Mouse (Mus musculus): ENCODE data around the gene Zfp654. TPM values are rescaled to one million over a fixed set of nuclear protein-coding genes. Genes with fewer than 3 reads are reported as not detected.

The Zfp654 gene
- polyA plus RNA-seq, 1 experiment: 0.02 TPM

GRCm38 (mm10) chr16:64758561-64759244, 92.7 kb downstream of the Zfp654 start:
- TF ChIP-seq TAL1 (IDR thresholded peaks at IDR 0.05; ENCODE audit: low read length): no peak
- TF ChIP-seq GATA1 (IDR thresholded peaks at IDR 0.05; ENCODE audit: low read length): no peak
- Histone ChIP-seq H3K36me3 (ENCODE audit: control insufficient read depth) (peaks cover 12% of the 10 kb centered on the region), H3K27me3 (ENCODE audit: control insufficient read depth) (no peaks in the 10 kb centered on the region), H3K4me1 (ENCODE audit: control insufficient read depth) (no peaks in the 10 kb centered on the region), H3K9me3 (ENCODE audit: control insufficient read depth, low read length) (peaks cover 9% of the 10 kb centered on the region), H3K4me3 (replicated peaks) (no peak overlapping the region)

GRCm38 (mm10) chr16:64757666-64758400, 93.6 kb downstream of the Zfp654 start:
- Histone ChIP-seq H3K4me1 (ENCODE audit: control insufficient read depth) (no peaks in the 10 kb centered on the region), H3K4me3 (replicated peaks) (no peak overlapping the region)
- no peak for TF ChIP-seq GATA1 (IDR thresholded peaks at IDR 0.05; ENCODE audit: low read length)
- no peak for TF ChIP-seq TAL1 (IDR thresholded peaks at IDR 0.05; ENCODE audit: low read length)

GRCm38 (mm10) chr16:64756321-64756720, 95.1 kb downstream of the Zfp654 start:
- Histone ChIP-seq H3K4me1 (ENCODE audit: control insufficient read depth) (no peaks in the 10 kb centered on the region), H3K36me3 (ENCODE audit: control insufficient read depth) (no peaks in the 10 kb centered on the region), H3K27me3 (ENCODE audit: control insufficient read depth) (no peaks in the 10 kb centered on the region), H3K4me3 (replicated peaks) (no peak overlapping the region), H3K9me3 (ENCODE audit: control insufficient read depth, low read length) (peaks cover 3% of the 10 kb centered on the region)
- no peak for TF ChIP-seq TAL1 (IDR thresholded peaks at IDR 0.05; ENCODE audit: low read length)
- TF ChIP-seq GATA1 (IDR thresholded peaks at IDR 0.05; ENCODE audit: low read length): no peak

More at GRCm38 (mm10) chr16:64757666-64758400, 93.6 kb downstream of the Zfp654 start:
- H3K27me3 ChIP-seq (ENCODE audit: control insufficient read depth): no peaks in the 10 kb centered on the region
- H3K36me3 ChIP-seq (ENCODE audit: control insufficient read depth): peaks cover 3% of the 10 kb centered on the region
- peaks cover 3% of the 10 kb centered on the region for H3K9me3 ChIP-seq (ENCODE audit: control insufficient read depth, low read length)

GRCm38 (mm10) chr16:64754743-64755139, 96.7 kb downstream of the Zfp654 start:
- Histone ChIP-seq H3K4me3 (replicated peaks) (no peak overlapping the region), H3K4me1 (ENCODE audit: control insufficient read depth) (no peaks in the 10 kb centered on the region), H3K27me3 (ENCODE audit: control insufficient read depth) (no peaks in the 10 kb centered on the region), H3K36me3 (ENCODE audit: control insufficient read depth) (no peaks in the 10 kb centered on the region), H3K9me3 (ENCODE audit: control insufficient read depth, low read length) (peaks cover 3% of the 10 kb centered on the region)
- TF ChIP-seq TAL1 (IDR thresholded peaks at IDR 0.05; ENCODE audit: low read length) (no peak), GATA1 (IDR thresholded peaks at IDR 0.05; ENCODE audit: low read length) (no peak)

DNA sequence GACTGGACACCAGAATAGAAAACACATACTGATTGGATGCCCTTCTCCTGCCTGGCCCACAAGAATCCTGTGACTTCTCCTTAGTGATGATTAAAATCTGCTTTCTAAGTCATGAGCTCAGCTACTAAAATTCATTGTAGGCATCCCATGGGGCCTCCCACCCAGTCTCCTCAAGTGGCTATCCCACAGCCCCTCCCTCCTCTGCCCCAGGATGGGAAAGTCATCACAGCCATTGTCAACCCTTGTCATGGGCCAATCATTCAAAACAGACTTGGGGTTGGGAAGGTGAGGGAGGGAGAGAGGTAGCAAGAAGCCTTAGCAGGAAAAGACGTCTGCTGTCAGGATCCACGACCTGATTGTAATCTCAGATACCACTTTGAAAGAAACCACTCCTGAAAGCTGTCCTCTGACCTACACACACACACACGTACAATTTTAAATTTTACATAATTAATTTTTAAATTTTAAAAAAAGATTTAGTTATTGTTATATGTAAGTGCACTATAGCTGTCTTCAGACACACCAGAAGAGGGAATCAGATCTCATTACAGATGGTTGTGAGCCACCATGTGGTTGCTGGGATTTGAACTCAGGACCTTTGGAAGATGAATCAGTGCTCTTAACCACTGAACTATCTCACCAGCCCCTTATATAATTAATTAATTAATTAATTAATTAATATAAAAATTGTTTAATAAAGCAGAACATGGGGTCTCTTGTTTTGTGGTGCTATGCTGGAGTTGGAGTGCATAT, 97.3 kb downstream of the Zfp654 start:
- TF ChIP-seq GATA1 (IDR thresholded peaks at IDR 0.05; ENCODE audit: low read length) (no peak), TAL1 (IDR thresholded peaks at IDR 0.05; ENCODE audit: low read length) (no peak)
- Histone ChIP-seq H3K4me1 (ENCODE audit: control insufficient read depth) (no peaks in the 10 kb centered on the region), H3K36me3 (ENCODE audit: control insufficient read depth) (no peaks in the 10 kb centered on the region), H3K4me3 (replicated peaks) (no peak overlapping the region), H3K27me3 (ENCODE audit: control insufficient read depth) (no peaks in the 10 kb centered on the region), H3K9me3 (ENCODE audit: control insufficient read depth, low read length) (peaks cover 3% of the 10 kb centered on the region)

GRCm38 (mm10) chr16:64748237-64748636, 103.2 kb downstream of the Zfp654 start:
- Histone ChIP-seq H3K36me3 (ENCODE audit: control insufficient read depth) (no peaks in the 10 kb centered on the region), H3K4me3 (replicated peaks) (no peak overlapping the region), H3K9me3 (ENCODE audit: control insufficient read depth, low read length) (no peaks in the 10 kb centered on the region), H3K4me1 (ENCODE audit: control insufficient read depth) (no peaks in the 10 kb centered on the region), H3K27me3 (ENCODE audit: control insufficient read depth) (no peaks in the 10 kb centered on the region)
- no peak for TF ChIP-seq GATA1 (IDR thresholded peaks at IDR 0.05; ENCODE audit: low read length)
- TF ChIP-seq TAL1 (IDR thresholded peaks at IDR 0.05; ENCODE audit: low read length): no peak

GRCm38 (mm10) chr16:64745089-64745488, 106.4 kb downstream of the Zfp654 start:
- Histone ChIP-seq H3K4me1 (ENCODE audit: control insufficient read depth) (no peaks in the 10 kb centered on the region), H3K36me3 (ENCODE audit: control insufficient read depth) (no peaks in the 10 kb centered on the region), H3K9me3 (ENCODE audit: control insufficient read depth, low read length) (no peaks in the 10 kb centered on the region), H3K27me3 (ENCODE audit: control insufficient read depth) (no peaks in the 10 kb centered on the region), H3K4me3 (replicated peaks) (no peak overlapping the region)
- TF ChIP-seq TAL1 (IDR thresholded peaks at IDR 0.05; ENCODE audit: low read length): no peak
- no peak for TF ChIP-seq GATA1 (IDR thresholded peaks at IDR 0.05; ENCODE audit: low read length)

DNA sequence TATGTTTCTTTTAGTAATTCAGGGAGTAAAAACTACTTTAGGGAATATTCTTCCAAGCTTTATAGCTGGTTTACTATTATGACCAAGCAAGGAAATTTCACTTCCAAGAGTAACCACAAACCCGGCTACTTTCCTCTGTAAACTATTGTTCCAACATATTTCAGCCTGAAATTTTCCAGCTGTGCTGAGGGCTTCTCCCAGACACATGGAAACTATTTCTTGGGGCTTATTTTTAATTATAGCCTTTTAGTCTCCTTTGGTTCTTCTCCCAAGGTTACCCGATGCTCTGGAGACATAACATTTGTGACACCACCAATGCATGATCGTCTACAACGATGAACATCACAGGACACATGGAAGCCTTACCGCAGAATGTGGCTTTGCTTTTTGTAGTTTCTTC, 114.2 kb downstream of the Zfp654 start:
- no peaks in the 10 kb centered on the region for H3K36me3 ChIP-seq (ENCODE audit: control insufficient read depth)
- TF ChIP-seq TAL1 (IDR thresholded peaks at IDR 0.05; ENCODE audit: low read length): no peak
- TF ChIP-seq GATA1 (IDR thresholded peaks at IDR 0.05; ENCODE audit: low read length): no peak
- no peak overlapping the region for H3K4me3 ChIP-seq (replicated peaks)
- no peaks in the 10 kb centered on the region for H3K4me1 ChIP-seq (ENCODE audit: control insufficient read depth)
- H3K27me3 ChIP-seq (ENCODE audit: control insufficient read depth): no peaks in the 10 kb centered on the region
- H3K9me3 ChIP-seq (ENCODE audit: control insufficient read depth, low read length): no peaks in the 10 kb centered on the region

Other genes with a start within 250 kb of the Zfp654 start
- not detected in 2 replicates for gene Csnka2ip, start 249.2 kb downstream of the Zfp654 start, polyA plus RNA-seq (2012)
- gene 4930453N24Rik, start 80.5 kb downstream of the Zfp654 start, polyA plus RNA-seq (2012): 0.39 and 0.60 TPM in 2 replicates
- 1.3 and 1.5 TPM in 2 replicates for gene Cggbp1, start 344 bp upstream of the Zfp654 start, polyA plus RNA-seq (2012)

Measured in erythroblast, embryonic 14.5 days (primary cell).